In the genomic region with DNA sequence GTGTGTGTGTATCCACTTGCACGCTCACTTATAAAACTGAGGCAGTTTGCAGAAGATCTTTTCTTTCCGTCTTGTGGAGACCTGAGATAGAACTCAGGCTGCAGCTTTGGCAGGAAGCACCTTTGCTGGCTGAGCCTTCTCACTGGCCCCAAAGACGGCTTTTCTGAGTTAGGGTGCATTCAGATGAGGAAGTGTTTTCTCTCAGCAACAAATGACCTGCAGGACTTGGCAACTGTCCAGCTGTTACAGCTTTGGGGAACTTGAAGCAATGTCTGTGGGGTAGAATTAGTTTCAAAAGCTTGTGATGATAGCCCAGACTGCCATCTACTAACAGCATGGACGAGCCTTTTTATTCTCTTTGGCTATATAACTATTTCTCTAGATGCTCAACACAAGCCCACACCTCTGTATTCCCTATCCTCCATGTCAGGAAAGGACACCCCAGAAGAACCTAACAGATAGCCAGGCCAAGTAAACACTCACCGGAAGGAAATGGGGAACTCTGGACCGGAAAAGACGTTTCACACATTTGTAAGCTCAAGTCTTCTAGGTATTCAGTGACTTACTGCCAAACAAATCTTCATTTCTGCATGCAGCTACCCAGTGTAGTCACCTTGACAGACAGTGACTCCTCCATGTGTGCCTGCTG, we compare ENCODE assay signal across 9 mouse cellular contexts.
DNase-seq lines count a peak whose midpoint lies in the region; ATAC-seq and TF ChIP-seq lines count a peak whose summit lies in the region.
"Had no signal": no experiment of that assay in that cellular context is flagged by ENCODE, and none has a peak within 500 bp of the region (broad histone marks: within the 10 kb centered on the region; RNA-seq: fewer than 3 reads in every experiment).

No protein-coding gene starts in this region.

- WGBS in stomach, embryonic 16.5 days = 55% methylated on average over 7 of the region's 7 CpGs
- WGBS in stomach, postnatal 0 days = 53% methylated on average over 7 of the region's 7 CpGs
- 27% methylated on average over 7 of the region's 7 CpGs for WGBS in liver, postnatal 0 days (ENCODE audit: insufficient replicate concordance)
- WGBS in forebrain, embryonic 15.5 days = 61% methylated on average over 7 of the region's 7 CpGs

- H3K9me3 ChIP-seq in stomach, embryonic 16.5 days (replicated peaks; ENCODE audit: control insufficient read depth, low read length) = no peaks in the 10 kb centered on the region
- H3K9me3 ChIP-seq in stomach, postnatal 0 days (ENCODE audit: control insufficient read depth, low read length) = no peaks in the 10 kb centered on the region
- H3K9me3 ChIP-seq in liver, postnatal 0 days (ENCODE audit: low read length) = no peaks in the 10 kb centered on the region
- no peaks in the 10 kb centered on the region for H3K9me3 ChIP-seq in forebrain, embryonic 15.5 days

- H3K4me1 ChIP-seq in stomach, embryonic 16.5 days (ENCODE audit: control insufficient read depth, insufficient read depth, low read length) = no peaks in the 10 kb centered on the region
- H3K4me1 ChIP-seq in stomach, postnatal 0 days (replicated peaks; ENCODE audit: control insufficient read depth, insufficient read depth) = peaks cover 3% of the 10 kb centered on the region; the same call in 1 of the 2 replicates
- peaks cover 33% of the 10 kb centered on the region for H3K4me1 ChIP-seq in liver, postnatal 0 days (ENCODE audit: insufficient read depth)
- peaks cover 4% of the 10 kb centered on the region; the same call in 1 of the 2 replicates for H3K4me1 ChIP-seq in forebrain, embryonic 15.5 days

- H3K27ac ChIP-seq in stomach, embryonic 16.5 days (ENCODE audit: low read length) = 0 out of 2 replicates have a peak overlapping the region, but pooled peaks have one; percentile 1
- H3K27ac ChIP-seq in stomach, postnatal 0 days (replicated peaks) = no peak overlapping the region
- peak overlapping the region; percentile 89 for H3K27ac ChIP-seq in liver, postnatal 0 days (ENCODE audit: low read depth)
- H3K27ac ChIP-seq in forebrain, embryonic 15.5 days (replicated peaks) = no peak overlapping the region

- DNase-seq in cerebellum, adult 9-10 months = peak; percentile 54
- no peak for DNase-seq in cerebellum, adult 9-11 months
- no peak for DNase-seq in stomach, postnatal 0 days (ENCODE audit: low spot score)
- peak; percentile 57 to 58 for DNase-seq in heart, postnatal 36 days
- DNase-seq in liver, postnatal 0 days = peak; percentile 77
- DNase-seq in spleen, postnatal 10 days (ENCODE audit: low spot score in 2 of 2) = peak; percentile 34 to 82

- no peaks in the 10 kb centered on the region for H3K27me3 ChIP-seq in stomach, embryonic 16.5 days (ENCODE audit: control insufficient read depth, insufficient read depth, low read length)
- no peaks in the 10 kb centered on the region for H3K27me3 ChIP-seq in stomach, postnatal 0 days (ENCODE audit: control insufficient read depth, insufficient read depth, low read length)
- H3K27me3 ChIP-seq in liver, postnatal 0 days (ENCODE audit: insufficient read depth, low read length) = no peaks in the 10 kb centered on the region
- no peaks in the 10 kb centered on the region for H3K27me3 ChIP-seq in forebrain, embryonic 15.5 days

- no peak overlapping the region for H3K4me2 ChIP-seq in stomach, embryonic 16.5 days (ENCODE audit: low read depth, low read length)
- no peak overlapping the region for H3K4me2 ChIP-seq in stomach, postnatal 0 days (replicated peaks; ENCODE audit: low read depth)
- peak overlapping the region; percentile 41 for H3K4me2 ChIP-seq in liver, postnatal 0 days (ENCODE audit: low read depth, low read length)
- H3K4me2 ChIP-seq in forebrain, embryonic 15.5 days (replicated peaks) = no peak overlapping the region

- no peak for TF ChIP-seq EP300 in stomach, postnatal 0 days (optimal IDR thresholded peaks at IDR 0.05)
- TF ChIP-seq EP300 in liver, postnatal 0 days (IDR thresholded peaks at IDR 0.05; ENCODE audit: low read depth) = no peak

- no peak for TF ChIP-seq CTCF in stomach, postnatal 0 days (IDR thresholded peaks at IDR 0.05; ENCODE audit: low read depth)
- no peak for TF ChIP-seq CTCF in liver, postnatal 0 days (IDR thresholded peaks at IDR 0.05; ENCODE audit: low read depth)

- intact Hi-C loops in heart, postnatal 36 days (cut with DNase I) = loop anchor here (2.0 kb wide), 1 partner anchor 16 kb away; no protein-coding TSS in a partner anchor

- ATAC-seq in stomach, embryonic 16.5 days (ENCODE audit: insufficient read depth, low FRiP score) = no peak
- no peak for ATAC-seq in stomach, postnatal 0 days (ENCODE audit: low FRiP score, low TSS enrichment)
- peak; percentile 46 for ATAC-seq in liver, postnatal 0 days
- no peak for ATAC-seq in forebrain, embryonic 15.5 days (replicated peaks)

- H3K36me3 ChIP-seq in stomach, embryonic 16.5 days (ENCODE audit: control insufficient read depth, insufficient read depth, low read length) = no peaks in the 10 kb centered on the region
- H3K36me3 ChIP-seq in stomach, postnatal 0 days (ENCODE audit: control insufficient read depth, insufficient read depth, low read length) = no peaks in the 10 kb centered on the region
- no peaks in the 10 kb centered on the region for H3K36me3 ChIP-seq in liver, postnatal 0 days (replicated peaks; ENCODE audit: insufficient read depth, low read length)
- H3K36me3 ChIP-seq in forebrain, embryonic 15.5 days = no peaks in the 10 kb centered on the region

- no peak overlapping the region for H3K9ac ChIP-seq in stomach, embryonic 16.5 days (ENCODE audit: low read length)
- no peak overlapping the region for H3K9ac ChIP-seq in stomach, postnatal 0 days (ENCODE audit: low read length)
- no peak overlapping the region for H3K9ac ChIP-seq in liver, postnatal 0 days (replicated peaks)
- H3K9ac ChIP-seq in forebrain, embryonic 15.5 days (replicated peaks) = no peak overlapping the region

- H3K4me3 ChIP-seq in stomach, embryonic 16.5 days (replicated peaks; ENCODE audit: low read length) = no peak overlapping the region
- H3K4me3 ChIP-seq in stomach, postnatal 0 days (ENCODE audit: low read depth, low read length) = no peak overlapping the region
- H3K4me3 ChIP-seq in liver, postnatal 0 days (ENCODE audit: low read depth, low read length) = no peak overlapping the region
- H3K4me3 ChIP-seq in forebrain, embryonic 15.5 days = no peak overlapping the region
- H3K4me3 ChIP-seq: erythroblast, embryonic 14.5 days had no signal

Comparison
In these comparisons a context has a peak if more than half of its experiments do, and no peak if none do; other contexts are left out.
1. DNase-seq: peak in cerebellum, adult 9-10 months (single experiment), heart, postnatal 36 days (2 of 2), liver, postnatal 0 days (single experiment) and spleen, postnatal 10 days (2 of 2); none in cerebellum, adult 9-11 months (single experiment) and stomach, postnatal 0 days (single experiment).
2. H3K27ac ChIP-seq: peak in stomach, embryonic 16.5 days (single experiment) and liver, postnatal 0 days (single experiment); none in stomach, postnatal 0 days (single experiment) and forebrain, embryonic 15.5 days (single experiment).